Mouse (Mus musculus) forebrain, embryonic 14.5 days (tissue): ENCODE results near the gene Naa35. TPM values are rescaled to one million over a fixed set of nuclear protein-coding genes. Genes with fewer than 3 reads are reported as not detected.

Experiments used
- ATAC-seq: fragments of 200-750 bp; cut with Nextera tagmentation; 2 replicates; pipeline ENCODE4 v1.8.0; 2017; ENCODE audit warnings: mild to moderate bottlenecking, moderate library complexity
- DNase-seq: peaks from one replicate; pipeline ENCODE4 v3.0.0-alpha.2; 2015; ENCODE audit warnings: low spot score
- H3K27ac ChIP-seq: fragments of 300-500 bp; sonication (generic); 2 replicates; pipeline ENCODE4 v1.5.1; 2014; ENCODE audit warnings: low read depth, mild to moderate bottlenecking, control low read depth, low read length, moderate library complexity
- H3K27me3 ChIP-seq: fragments of 300-500 bp; sonication (generic); replicated peaks from 2 replicates; pipeline ENCODE4 v1.6.1; 2014; ENCODE audit warnings: low read length, control low read depth, mixed read lengths; ENCODE audit not compliant: control insufficient read depth, insufficient read depth
- H3K36me3 ChIP-seq: fragments of 300-500 bp; sonication (generic); 2 replicates; pipeline ENCODE4 v1.6.1; 2014; ENCODE audit warnings: low read length, control low read depth; ENCODE audit not compliant: control insufficient read depth, insufficient read depth
- H3K4me1 ChIP-seq: fragments of 300-500 bp; sonication (generic); 2 replicates; pipeline ENCODE4 v1.6.1; 2014; ENCODE audit warnings: antibody characterized with exemption, low read length, control low read depth; ENCODE audit not compliant: control insufficient read depth, insufficient read depth
- H3K4me2 ChIP-seq: fragments of 300-500 bp; sonication (generic); 2 replicates; pipeline ENCODE4 v1.6.1; 2014; ENCODE audit warnings: mild to moderate bottlenecking, control low read depth, low read length
- H3K4me3 ChIP-seq: fragments of 300-500 bp; sonication (generic); 2 replicates; pipeline ENCODE4 v1.5.1; 2014; ENCODE audit warnings: low read depth, low read length, control low read depth
- H3K9ac ChIP-seq: fragments of 300-500 bp; sonication (generic); 2 replicates; pipeline ENCODE4 v1.6.1; 2014; ENCODE audit warnings: mild to moderate bottlenecking, low read length, control low read depth, moderate library complexity
- H3K9me3 ChIP-seq: fragments of 300-500 bp; sonication (generic); replicated peaks from 2 replicates; pipeline ENCODE4 v1.6.1; 2016; ENCODE audit warnings: low read length, control low read depth, mixed read lengths; ENCODE audit not compliant: control insufficient read depth
- WGBS: fragments of 180-500 bp; shearing (Covaris S2); extraction: QIAGEN DNeasy Blood & Tissue Kit; methylation state at CpG from one replicate; pipeline ENCODE4 v1.1.7; 2014; 5-methylcytosine and 5-hydroxymethylcytosine counted together
- polyA plus RNA-seq: library from polyadenylated mRNA; unstranded; fragments of >200 nt; fragmentation: Nextera tagmentation; extraction: Ambion mirVana; gene quantifications from 2 replicates; pipeline ENCODE4 v1.2.1, GENCODE M21; 2014

Gene Naa35
- polyA plus RNA-seq, 1 experiment from 2014 or later: 157 TPM

DNA sequence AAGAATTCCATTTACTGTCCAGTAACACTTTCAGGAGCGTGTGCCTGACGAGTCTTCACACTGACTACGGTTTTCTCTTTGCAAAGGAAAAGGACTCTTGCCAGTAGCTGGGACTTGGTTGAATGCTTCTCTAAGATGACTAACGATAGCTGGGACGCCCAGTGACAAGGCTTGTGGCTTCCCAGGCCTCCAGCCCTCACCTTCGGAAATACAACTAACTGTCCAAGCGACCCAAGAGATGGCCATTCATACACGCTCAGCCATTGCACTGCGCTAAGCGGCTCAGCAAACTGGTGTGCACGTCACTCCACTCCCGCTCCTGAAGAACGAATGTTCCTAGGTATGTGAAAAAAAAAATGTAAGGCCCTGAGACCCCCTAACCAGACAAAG lies 89.7 kb downstream of the Naa35 start:
- Histone ChIP-seq H3K9me3 (no peaks in the 10 kb centered on the region), H3K4me2 (peak overlapping the region; percentile 74), H3K27ac (peak overlapping the region; percentile 87), H3K4me1 (peaks cover 5% of the 10 kb centered on the region), H3K27me3 (no peaks in the 10 kb centered on the region), H3K4me3 (peak overlapping the region; percentile 81), H3K9ac (peak overlapping the region; percentile 90), H3K36me3 (no peaks in the 10 kb centered on the region)
- DNase-seq: peak; percentile 60
- 0% methylated on average over 13 of the region's 13 CpGs for WGBS
- peak; percentile 25; the same call in 1 of the 2 replicates for ATAC-seq

DNA sequence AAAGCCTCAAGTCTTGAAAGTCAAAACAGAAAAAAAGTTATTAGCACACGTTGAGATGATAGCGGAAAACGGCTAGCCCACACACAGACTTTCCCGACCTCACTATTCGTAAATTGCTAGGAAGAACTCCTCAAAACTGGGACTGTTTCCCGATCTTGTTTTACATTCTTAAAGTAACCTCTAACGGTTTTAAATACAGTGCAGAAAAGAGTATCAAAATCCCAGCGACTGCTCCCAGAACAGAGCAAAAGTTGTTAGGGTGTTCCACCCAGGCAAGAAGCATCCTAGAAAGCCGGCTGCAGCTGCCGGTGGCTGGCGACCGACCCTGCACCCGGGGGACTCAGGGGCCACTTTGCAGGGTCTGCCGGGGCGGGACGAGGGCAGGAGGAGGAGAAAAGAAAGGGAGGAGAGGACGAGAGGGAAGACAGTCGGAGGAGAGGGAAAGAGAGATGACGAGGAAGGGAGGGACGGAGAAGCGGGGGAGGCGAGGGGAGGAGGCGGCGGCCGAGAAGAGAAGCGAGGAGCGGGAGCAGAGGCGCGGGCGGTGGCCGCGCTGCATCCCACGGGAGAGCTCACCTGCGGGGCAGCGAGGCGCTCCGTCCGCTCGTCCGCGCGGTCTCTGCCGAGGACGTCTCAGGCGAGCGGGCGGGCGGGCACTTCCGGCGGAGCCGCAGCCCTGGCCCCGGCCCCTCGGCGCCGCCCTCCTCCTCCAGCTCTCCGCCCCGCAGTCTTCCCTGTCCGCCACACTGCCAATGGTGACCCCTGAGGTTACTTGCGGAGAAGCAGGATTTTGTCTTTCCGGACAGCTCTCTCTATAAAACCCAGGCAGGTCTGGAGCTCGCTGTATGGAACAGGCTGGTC lies 90.3 kb downstream of the Naa35 start, which contains the start of gene Golm1:
TSS of gene Golm1 (minus strand) at position 661 of the 861 bp plus-strand sequence.
- peaks cover 5% of the 10 kb centered on the region for H3K4me1 ChIP-seq
- WGBS: under 1% methylated on average over 48 of the region's 61 CpGs

DNA sequence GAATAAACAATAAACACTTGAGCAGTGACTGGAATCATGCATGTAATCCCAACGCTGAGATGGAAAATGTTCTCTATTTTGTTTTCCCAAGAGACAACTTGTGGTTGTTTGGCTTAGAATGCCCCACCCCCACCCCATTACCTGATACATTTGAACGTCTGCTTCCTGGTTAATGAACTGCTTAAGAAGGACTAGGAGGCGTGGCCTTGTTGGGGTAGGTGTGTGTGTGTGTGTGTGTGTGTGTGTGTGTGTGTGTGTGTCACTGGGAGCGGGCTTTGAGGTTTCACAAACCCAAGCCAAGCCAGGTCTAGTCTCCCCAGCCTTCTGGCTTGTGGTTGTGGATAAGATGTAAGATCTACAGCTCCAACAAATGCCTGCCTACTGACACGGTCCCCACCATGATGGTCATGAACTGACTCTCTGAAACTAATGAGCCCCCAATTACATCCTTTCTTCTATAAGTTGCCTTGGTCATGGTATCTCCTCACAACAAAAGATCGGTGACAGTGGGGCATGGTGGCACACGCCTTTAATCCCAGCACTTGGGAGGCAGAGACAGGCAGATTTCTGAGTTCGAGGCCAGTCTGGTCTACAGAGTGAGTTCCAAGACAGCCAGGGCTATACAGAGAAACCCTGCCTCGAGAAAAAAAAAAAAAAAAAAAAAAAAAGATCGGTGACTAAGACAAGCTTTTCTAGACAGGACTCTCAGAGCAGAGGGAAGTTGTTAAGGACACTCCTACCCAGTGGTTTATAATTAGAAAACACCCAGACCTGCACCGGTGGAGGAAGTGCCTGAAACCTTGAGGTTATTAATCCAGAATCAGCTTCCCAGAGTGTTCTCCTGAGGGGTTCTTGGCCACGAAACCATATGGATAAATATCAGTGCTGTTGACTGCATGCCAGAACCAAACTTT lies 91.5 kb downstream of the Naa35 start:
- Histone ChIP-seq H3K4me1 (peaks cover 5% of the 10 kb centered on the region), H3K4me2 (peak overlapping the region; percentile 74; the same call in 1 of the 2 replicates), H3K9me3 (no peaks in the 10 kb centered on the region), H3K4me3 (peak overlapping the region; percentile 81; the same call in 1 of the 2 replicates), H3K27me3 (no peaks in the 10 kb centered on the region), H3K36me3 (no peaks in the 10 kb centered on the region), H3K27ac (no peak overlapping the region), H3K9ac (no peak overlapping the region)
- DNase-seq (no peak), ATAC-seq (no peak)
- WGBS: 83% methylated on average over 12 of the region's 12 CpGs

More for the DNA sequence above, 90.3 kb downstream of the Naa35 start, which contains the start of gene Golm1:
- H3K27me3 ChIP-seq: no peaks in the 10 kb centered on the region
- peak within 1 kb of the TSS; percentile 81 for H3K4me3 ChIP-seq
- peak within 1 kb of the TSS; percentile 90 for H3K9ac ChIP-seq
- H3K9me3 ChIP-seq: no peaks in the 10 kb centered on the region
- peak within 1 kb of the TSS; percentile 74 for H3K4me2 ChIP-seq
- ATAC-seq (peak; percentile 66), DNase-seq (peak; percentile 58)
- peak within 1 kb of the TSS; percentile 87 for H3K27ac ChIP-seq
- H3K36me3 ChIP-seq: no peaks in the 10 kb centered on the region

DNA sequence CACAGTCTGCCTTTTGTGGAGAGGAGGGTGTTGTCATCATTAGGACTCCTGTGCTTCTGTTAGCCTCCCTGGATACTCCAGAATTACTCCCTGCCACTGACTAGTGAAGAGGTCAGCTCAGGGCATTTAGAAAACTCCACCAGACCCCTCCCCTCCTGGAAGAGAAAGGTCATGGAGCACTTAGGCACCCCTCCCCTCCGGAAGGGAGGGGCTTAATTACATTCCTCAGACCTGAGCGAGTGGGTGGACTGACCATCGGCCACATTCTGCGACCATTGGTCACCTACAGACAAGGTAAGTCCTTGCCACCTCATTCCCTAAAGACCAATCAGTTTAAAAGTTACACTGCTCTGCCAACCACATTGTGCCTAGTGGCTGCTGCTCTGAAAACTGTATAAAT lies 94.2 kb downstream of the Naa35 start:
- no peak for ATAC-seq
- WGBS: 55% methylated on average over 4 of the region's 4 CpGs

DNA sequence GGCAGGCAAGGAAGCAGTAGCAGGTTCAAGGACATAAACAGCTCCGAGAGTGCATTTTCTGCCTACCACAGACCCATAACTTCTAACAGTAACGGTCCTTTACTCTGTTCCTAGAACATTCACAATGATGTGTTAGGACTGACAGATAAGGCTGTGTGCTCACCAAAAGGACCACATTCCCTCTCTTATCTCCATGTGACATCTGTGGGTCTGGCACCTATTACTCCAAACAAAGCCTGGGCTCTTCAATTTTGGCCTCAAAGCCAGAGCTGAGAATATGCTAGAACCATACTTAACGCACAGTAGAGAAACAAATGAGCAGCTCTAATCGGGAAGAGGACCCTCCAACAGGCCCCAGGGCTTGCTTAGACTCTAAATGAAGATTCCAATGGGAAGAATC lies 94.8 kb downstream of the Naa35 start:
- no peaks in the 10 kb centered on the region for H3K9me3 ChIP-seq

More for the DNA sequence above, 94.2 kb downstream of the Naa35 start:
- Histone ChIP-seq H3K27me3 (no peaks in the 10 kb centered on the region), H3K27ac (no peak overlapping the region), H3K9me3 (no peaks in the 10 kb centered on the region), H3K4me3 (no peak overlapping the region), H3K4me1 (no peaks in the 10 kb centered on the region), H3K9ac (no peak overlapping the region), H3K4me2 (no peak overlapping the region), H3K36me3 (no peaks in the 10 kb centered on the region)
- DNase-seq: no peak

DNA sequence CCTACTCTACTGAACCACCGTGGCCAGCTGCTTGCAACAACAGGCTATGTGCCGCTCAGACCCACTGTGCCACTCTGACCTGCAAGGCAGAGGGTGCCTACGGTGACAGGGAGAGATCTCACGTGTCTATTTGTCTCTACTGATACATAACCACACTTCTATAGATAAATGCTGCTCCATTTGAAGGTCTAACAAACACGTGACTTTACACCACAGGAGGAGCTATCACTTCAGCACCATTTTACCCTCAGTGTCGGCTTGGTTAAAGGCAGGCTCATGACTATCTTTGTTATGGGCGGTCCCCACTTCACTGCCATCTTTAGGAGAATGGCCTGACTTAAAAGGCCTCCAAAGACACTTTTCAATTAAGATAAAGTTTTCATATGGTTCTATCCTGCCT lies 97.6 kb downstream of the Naa35 start:
- Histone ChIP-seq H3K4me1 (no peaks in the 10 kb centered on the region), H3K27ac (no peak overlapping the region), H3K9ac (no peak overlapping the region), H3K36me3 (no peaks in the 10 kb centered on the region), H3K4me3 (no peak overlapping the region), H3K4me2 (no peak overlapping the region), H3K9me3 (no peaks in the 10 kb centered on the region), H3K27me3 (no peaks in the 10 kb centered on the region)
- ATAC-seq (no peak), DNase-seq (no peak)
- WGBS: 38% methylated on average over 7 of the region's 7 CpGs

More for the DNA sequence above, 94.8 kb downstream of the Naa35 start:
- DNase-seq (no peak), ATAC-seq (no peak)
- H3K27me3 ChIP-seq: no peaks in the 10 kb centered on the region
- no peak overlapping the region for H3K4me2 ChIP-seq
- H3K27ac ChIP-seq: no peak overlapping the region
- no peak overlapping the region for H3K9ac ChIP-seq
- no peaks in the 10 kb centered on the region for H3K36me3 ChIP-seq
- H3K4me1 ChIP-seq: no peaks in the 10 kb centered on the region
- 80% methylated on average over 4 of the region's 4 CpGs for WGBS
- H3K4me3 ChIP-seq: no peak overlapping the region

DNA sequence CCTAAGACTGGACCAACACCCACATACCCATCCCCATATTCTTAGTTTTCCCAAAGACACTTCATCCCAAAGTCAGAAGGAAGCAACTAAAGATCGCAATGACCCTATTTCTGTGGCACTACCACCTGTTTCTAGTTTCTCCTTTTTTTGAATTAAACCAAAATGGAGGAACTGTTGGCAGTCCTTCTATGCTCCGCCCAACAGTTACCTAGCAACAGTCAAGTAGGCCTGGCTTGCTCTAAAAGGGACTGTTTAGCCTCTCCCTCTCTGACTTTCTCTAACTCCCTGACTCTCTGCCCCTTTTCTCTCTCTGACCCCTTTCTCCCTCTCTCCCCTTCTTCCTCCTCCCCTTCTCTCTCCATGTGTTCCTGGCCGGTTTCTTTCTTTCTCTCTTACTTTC lies 100.2 kb downstream of the Naa35 start:
- Histone ChIP-seq H3K4me1 (no peaks in the 10 kb centered on the region), H3K9me3 (no peaks in the 10 kb centered on the region), H3K27me3 (no peaks in the 10 kb centered on the region), H3K36me3 (no peaks in the 10 kb centered on the region), H3K4me3 (no peak overlapping the region), H3K4me2 (no peak overlapping the region), H3K27ac (no peak overlapping the region), H3K9ac (no peak overlapping the region)
- ATAC-seq: no peak
- DNase-seq: no peak
- WGBS: 92% methylated on average over 3 of the region's 3 CpGs
